Mouse (Mus musculus): ENCODE measurements around the gene Dis3l. TPM values are rescaled to one million over a fixed set of nuclear protein-coding genes. Genes with fewer than 3 reads are reported as not detected.
A peak's percentile ranks its signal among the peaks of the same experiment; 100 is the strongest.
"Not testable (repeated sequence)": the region's sequence is repeated elsewhere in the genome, so short reads cannot be mapped to it uniquely, and the experiment has no call there.

Gene Dis3l
- polyA plus RNA-seq, 1 experiment from 2014 or later: 5.1 TPM

DNA sequence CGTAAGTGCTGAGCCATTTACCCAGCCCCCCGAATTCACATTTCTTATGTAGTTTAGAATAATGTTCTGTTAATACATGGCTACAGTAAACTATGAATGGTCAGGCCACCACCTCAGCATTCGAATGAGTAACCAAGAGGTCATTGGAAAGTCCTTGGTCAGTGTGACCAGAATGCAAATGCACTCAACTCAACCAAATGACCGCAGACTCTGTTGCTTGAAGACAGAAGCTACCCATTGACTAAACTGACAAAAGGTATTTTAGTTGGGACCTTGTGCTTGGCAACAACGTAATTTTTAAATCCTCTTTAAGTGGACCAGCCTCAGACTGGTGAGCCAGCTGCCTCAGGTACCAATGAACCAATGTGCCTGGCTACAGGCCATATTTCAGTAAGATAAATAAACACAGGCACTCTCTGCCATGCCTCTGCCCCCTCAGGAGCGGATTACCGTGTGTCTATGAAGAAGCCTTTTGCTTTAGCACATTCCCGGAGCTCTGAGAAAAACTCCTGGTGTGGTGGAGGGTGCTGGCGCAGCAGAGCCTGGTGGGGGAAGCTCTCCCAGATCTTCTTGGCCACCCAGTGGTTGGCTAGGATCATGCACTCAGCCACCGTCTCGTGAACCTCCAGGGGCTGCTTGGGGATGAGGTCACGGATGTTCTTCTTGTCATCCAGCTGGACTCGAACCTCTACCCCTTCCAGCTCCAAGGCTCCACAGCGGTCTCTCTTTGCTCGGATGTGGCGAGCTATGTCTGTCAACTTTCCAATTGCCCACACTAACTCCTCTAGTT lies 29.9 kb downstream of the Dis3l start:
- H3K27ac ChIP-seq (ENCODE audit: low read depth): no peak overlapping the region

DNA sequence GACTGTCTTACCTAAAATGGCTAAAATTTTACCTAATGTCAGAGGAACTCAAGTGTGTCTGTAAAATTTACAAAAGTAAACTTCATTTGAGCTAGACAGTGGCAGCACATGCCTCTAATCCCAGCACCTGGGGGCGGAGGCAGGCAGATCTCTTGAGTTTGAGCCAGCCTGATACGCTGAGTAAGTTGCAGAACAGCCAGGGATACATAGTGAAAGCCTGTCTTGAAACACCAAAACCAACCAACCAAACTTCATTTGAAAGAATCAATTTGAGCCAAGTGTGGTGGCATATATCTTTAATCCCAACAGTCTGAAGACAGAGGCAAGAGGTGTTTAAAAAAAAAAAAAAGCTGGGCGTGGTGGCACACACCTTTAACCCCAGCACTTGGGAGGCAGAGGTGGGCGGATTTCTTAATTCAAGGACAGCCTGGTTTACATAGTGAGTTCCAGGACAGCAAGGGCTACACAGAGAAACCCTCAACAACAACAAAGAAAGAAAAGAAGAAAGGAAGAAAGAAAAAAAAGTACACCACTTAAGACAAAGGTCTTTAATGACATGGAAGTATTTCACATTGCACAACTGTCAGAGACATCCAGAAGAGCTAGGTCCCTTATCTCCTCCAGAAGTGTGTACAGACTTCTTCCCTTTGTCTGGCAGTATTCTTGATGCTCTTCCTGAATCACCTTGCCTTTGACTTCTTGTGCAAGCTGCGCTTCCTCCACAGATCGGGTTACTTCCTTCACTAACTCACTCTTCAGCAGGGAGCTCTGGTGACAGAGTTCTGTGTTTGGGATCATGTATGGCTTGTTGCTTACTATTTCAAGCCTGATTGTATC lies 34.4 kb downstream of the Dis3l start:
- peaks cover 49% of the 10 kb centered on the region for H3K36me3 ChIP-seq (replicated peaks; ENCODE audit: insufficient read depth, low read length)
- no peaks in the 10 kb centered on the region for H3K27me3 ChIP-seq (ENCODE audit: insufficient read depth, low read length)
- DNase-seq (no peak), ATAC-seq (no peak)
- WGBS (ENCODE audit: insufficient replicate concordance): 75% methylated on average over 6 of the region's 6 CpGs
- H3K9ac ChIP-seq (replicated peaks): no peak overlapping the region
- H3K4me1 ChIP-seq (ENCODE audit: insufficient read depth): no peaks in the 10 kb centered on the region
- no peak overlapping the region for H3K27ac ChIP-seq (ENCODE audit: low read depth)
- no peaks in the 10 kb centered on the region for H3K9me3 ChIP-seq (ENCODE audit: low read length)
- H3K4me2 ChIP-seq (ENCODE audit: low read depth, low read length): no peak overlapping the region
- no peak for TF ChIP-seq CTCF (IDR thresholded peaks at IDR 0.05; ENCODE audit: low read depth)
- no peak for TF ChIP-seq EP300 (IDR thresholded peaks at IDR 0.05; ENCODE audit: low read depth)
- no peak overlapping the region for H3K4me3 ChIP-seq (ENCODE audit: low read depth, low read length)

More for the DNA sequence above, 29.9 kb downstream of the Dis3l start:
- Histone ChIP-seq H3K4me1 (ENCODE audit: insufficient read depth) (no peaks in the 10 kb centered on the region), H3K4me3 (ENCODE audit: low read depth, low read length) (no peak overlapping the region), H3K27me3 (ENCODE audit: insufficient read depth, low read length) (no peaks in the 10 kb centered on the region), H3K9me3 (ENCODE audit: low read length) (no peaks in the 10 kb centered on the region), H3K9ac (replicated peaks) (no peak overlapping the region), H3K4me2 (ENCODE audit: low read depth, low read length) (no peak overlapping the region), H3K36me3 (replicated peaks; ENCODE audit: insufficient read depth, low read length) (peaks cover 23% of the 10 kb centered on the region)
- WGBS (ENCODE audit: insufficient replicate concordance): 78% methylated on average over 16 of the region's 16 CpGs
- DNase-seq (peak; percentile 19), ATAC-seq (no peak)
- TF ChIP-seq EP300 (IDR thresholded peaks at IDR 0.05; ENCODE audit: low read depth) (no peak), CTCF (IDR thresholded peaks at IDR 0.05; ENCODE audit: low read depth) (0 out of 2 replicates have a peak, but pooled peaks have one; percentile 20)

DNA sequence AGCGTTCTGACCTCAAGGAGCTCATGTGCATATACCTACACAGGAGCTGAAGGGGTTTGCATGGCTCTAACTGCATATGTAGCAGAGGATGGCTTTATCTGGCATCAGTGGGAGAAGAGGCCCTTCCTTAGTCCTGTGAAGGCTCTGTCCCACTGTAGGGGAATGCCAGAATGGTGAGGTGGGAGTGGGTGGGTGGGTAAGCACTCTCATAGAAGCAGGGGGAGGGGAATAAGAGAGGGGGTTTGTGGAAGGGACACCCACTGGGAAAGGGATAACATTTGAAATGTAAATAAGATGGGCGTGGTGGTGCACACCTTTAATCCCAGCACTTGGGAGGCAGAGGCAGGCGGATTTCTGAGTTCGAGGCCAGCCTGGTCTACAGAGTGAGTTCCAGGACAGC lies 38.0 kb downstream of the Dis3l start:
- not testable (repeated sequence) for H3K4me2 ChIP-seq (ENCODE audit: low read depth, low read length); DNase-seq; ATAC-seq; H3K4me3 ChIP-seq (ENCODE audit: low read depth, low read length); H3K4me1 ChIP-seq (ENCODE audit: insufficient read depth); H3K27ac ChIP-seq (ENCODE audit: low read depth); H3K27me3 ChIP-seq (ENCODE audit: insufficient read depth, low read length); H3K9ac ChIP-seq (replicated peaks); H3K9me3 ChIP-seq (ENCODE audit: low read length)
- peaks cover 59% of the 10 kb centered on the region for H3K36me3 ChIP-seq (replicated peaks; ENCODE audit: insufficient read depth, low read length)
- 93% methylated on average over 4 of the region's 4 CpGs for WGBS (ENCODE audit: insufficient replicate concordance)

DNA sequence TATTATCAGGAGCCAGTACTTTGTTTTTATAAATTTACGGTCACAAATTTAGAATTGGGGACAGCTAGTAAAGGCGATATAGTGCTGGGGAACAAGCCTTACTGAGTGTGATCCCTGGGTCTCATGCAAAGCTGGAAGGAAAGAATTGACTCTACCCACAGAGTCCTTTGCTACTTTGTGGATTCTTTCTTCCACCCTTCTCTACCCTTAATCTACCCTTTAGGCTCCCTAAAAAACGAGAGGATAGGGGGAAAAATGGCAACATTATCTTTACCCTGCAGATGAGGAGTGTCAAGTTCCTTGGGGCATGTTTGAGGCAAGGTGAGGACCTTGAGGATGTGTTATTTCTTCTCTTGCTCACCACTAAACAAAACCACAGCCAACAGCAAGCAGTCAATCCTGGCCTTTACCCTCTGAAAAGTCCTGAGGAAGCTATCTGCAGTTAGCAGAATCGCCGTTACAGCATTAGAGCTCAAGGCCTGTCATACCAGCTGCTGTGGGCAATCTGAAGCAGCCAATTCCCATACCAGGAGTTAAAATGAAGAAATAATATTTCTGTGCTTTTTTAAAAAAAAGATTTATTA lies 58.6 kb downstream of the Dis3l start:
- H3K9ac ChIP-seq (replicated peaks): peak overlapping the region; percentile 91
- no peaks in the 10 kb centered on the region for H3K9me3 ChIP-seq (ENCODE audit: low read length)
- ATAC-seq: no peak
- no peaks in the 10 kb centered on the region for H3K27me3 ChIP-seq (ENCODE audit: insufficient read depth, low read length)
- no peaks in the 10 kb centered on the region for H3K36me3 ChIP-seq (replicated peaks; ENCODE audit: insufficient read depth, low read length)
- TF ChIP-seq CTCF (IDR thresholded peaks at IDR 0.05; ENCODE audit: low read depth): no peak
- no peak for TF ChIP-seq EP300 (IDR thresholded peaks at IDR 0.05; ENCODE audit: low read depth)
- no peak overlapping the region for H3K27ac ChIP-seq (ENCODE audit: low read depth)
- DNase-seq: no peak
- H3K4me1 ChIP-seq (ENCODE audit: insufficient read depth): peaks cover 5% of the 10 kb centered on the region
- H3K4me3 ChIP-seq (ENCODE audit: low read depth, low read length): peak overlapping the region; percentile 78
- peak overlapping the region; percentile 77 for H3K4me2 ChIP-seq (ENCODE audit: low read depth, low read length)
- WGBS (ENCODE audit: insufficient replicate concordance): 20% methylated on average over 5 of the region's 5 CpGs

DNA sequence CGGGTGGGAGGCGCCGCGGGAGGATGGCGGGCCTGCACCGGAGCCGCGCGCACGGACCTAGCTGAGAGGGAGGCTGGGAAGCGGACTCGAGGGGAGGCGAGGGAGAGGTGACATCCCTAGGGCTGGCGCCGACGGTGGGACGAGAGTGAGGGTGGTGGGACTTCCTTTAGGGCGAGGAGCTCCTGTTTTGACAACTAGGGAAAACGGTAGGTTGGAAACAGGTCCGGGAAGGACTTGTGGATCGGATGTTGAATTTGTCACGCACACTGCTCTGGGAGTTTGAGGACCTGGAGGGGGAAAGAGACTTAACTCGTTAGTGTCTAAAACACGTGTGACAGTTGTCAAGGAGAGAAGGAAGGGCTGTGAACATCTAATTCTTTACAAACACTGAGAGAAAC lies 59.3 kb downstream of the Dis3l start:
- H3K4me2 ChIP-seq (ENCODE audit: low read depth, low read length): peak overlapping the region; percentile 77
- peak; percentile 87 for ATAC-seq
- H3K27me3 ChIP-seq (ENCODE audit: insufficient read depth, low read length): no peaks in the 10 kb centered on the region
- DNase-seq: no peak
- H3K4me3 ChIP-seq (ENCODE audit: low read depth, low read length): peak overlapping the region; percentile 78
- H3K9me3 ChIP-seq (ENCODE audit: low read length): no peaks in the 10 kb centered on the region
- no peaks in the 10 kb centered on the region for H3K36me3 ChIP-seq (replicated peaks; ENCODE audit: insufficient read depth, low read length)
- H3K4me1 ChIP-seq (ENCODE audit: insufficient read depth): peaks cover 5% of the 10 kb centered on the region
- TF ChIP-seq CTCF (IDR thresholded peaks at IDR 0.05; ENCODE audit: low read depth) (no peak), EP300 (IDR thresholded peaks at IDR 0.05; ENCODE audit: low read depth) (no peak)
- H3K9ac ChIP-seq (replicated peaks): peak overlapping the region; percentile 91
- H3K27ac ChIP-seq (ENCODE audit: low read depth): peak overlapping the region; percentile 81
- WGBS (ENCODE audit: insufficient replicate concordance): under 1% methylated on average over 23 of the region's 24 CpGs
